Mouse (Mus musculus) stomach, embryonic 14.5 days (tissue): Measurements from ENCODE around the gene Hdlbp. TPM values are rescaled to one million over a fixed set of nuclear protein-coding genes. Genes with fewer than 3 reads are reported as not detected.
A peak's percentile ranks its signal among the peaks of the same experiment; 100 is the strongest.
"Not testable (repeated sequence)": the region's sequence is repeated elsewhere in the genome, so short reads cannot be mapped to it uniquely, and the experiment has no call there.

Experiments used
- ATAC-seq: fragments of 200-750 bp; cut with Nextera tagmentation; 2 replicates; pipeline ENCODE4 v1.8.0; 2017; ENCODE audit warnings: low read depth, moderate TSS enrichment; ENCODE audit not compliant: insufficient number of reproducible peaks, insufficient read depth, low FRiP score
- H3K27ac ChIP-seq: fragments of 300-500 bp; sonication (generic); 2 replicates; pipeline ENCODE4 v1.5.1; 2014; ENCODE audit warnings: mild to moderate bottlenecking, low read length, moderate library complexity, mixed read lengths
- H3K27me3 ChIP-seq: fragments of 300-500 bp; sonication (generic); 2 replicates; pipeline ENCODE4 v1.6.1; 2014; ENCODE audit warnings: low read length, control low read depth, mixed read lengths; ENCODE audit not compliant: control insufficient read depth, insufficient read depth
- H3K36me3 ChIP-seq: fragments of 300-500 bp; sonication (generic); 2 replicates; pipeline ENCODE4 v1.6.1; 2014; ENCODE audit warnings: mild to moderate bottlenecking, control low read depth, low read length, moderate library complexity, mixed read lengths; ENCODE audit not compliant: control insufficient read depth, insufficient read depth
- H3K4me1 ChIP-seq: fragments of 300-500 bp; sonication (generic); 2 replicates; pipeline ENCODE4 v1.6.1; 2014; ENCODE audit warnings: low read length, control low read depth, mixed read lengths; ENCODE audit not compliant: control insufficient read depth, insufficient read depth
- H3K4me2 ChIP-seq: fragments of 300-500 bp; sonication (generic); replicated peaks from 2 replicates; pipeline ENCODE4 v1.6.1; 2014; ENCODE audit warnings: low read depth, low read length, control low read depth
- H3K4me3 ChIP-seq: fragments of 300-500 bp; sonication (generic); 2 replicates; pipeline ENCODE4 v1.5.1; 2014; ENCODE audit warnings: low read depth, low read length, control low read depth
- H3K9ac ChIP-seq: fragments of 300-500 bp; sonication (generic); replicated peaks from 2 replicates; pipeline ENCODE4 v1.6.1; 2014; ENCODE audit warnings: low read depth, mild to moderate bottlenecking, control low read depth, low read length, moderate library complexity, mixed read lengths
- H3K9me3 ChIP-seq: fragments of 300-500 bp; sonication (generic); 2 replicates; pipeline ENCODE4 v1.6.1; 2016; ENCODE audit warnings: low read depth, low read length, control low read depth; ENCODE audit not compliant: control insufficient read depth
- WGBS: fragments of 180-500 bp; shearing (Covaris S2); extraction: QIAGEN DNeasy Blood & Tissue Kit; methylation state at CpG from one replicate; pipeline ENCODE4 v1.1.7; 2014; 5-methylcytosine and 5-hydroxymethylcytosine counted together
- polyA plus RNA-seq: library from polyadenylated mRNA; unstranded; fragments of >200 nt; fragmentation: Nextera tagmentation; extraction: Ambion mirVana; gene quantifications from 2 replicates; pipeline ENCODE4 v1.2.1, GENCODE M21; 2014

Hdlbp gene
- polyA plus RNA-seq, result 197 and 219 TPM in 2 replicates

DNA sequence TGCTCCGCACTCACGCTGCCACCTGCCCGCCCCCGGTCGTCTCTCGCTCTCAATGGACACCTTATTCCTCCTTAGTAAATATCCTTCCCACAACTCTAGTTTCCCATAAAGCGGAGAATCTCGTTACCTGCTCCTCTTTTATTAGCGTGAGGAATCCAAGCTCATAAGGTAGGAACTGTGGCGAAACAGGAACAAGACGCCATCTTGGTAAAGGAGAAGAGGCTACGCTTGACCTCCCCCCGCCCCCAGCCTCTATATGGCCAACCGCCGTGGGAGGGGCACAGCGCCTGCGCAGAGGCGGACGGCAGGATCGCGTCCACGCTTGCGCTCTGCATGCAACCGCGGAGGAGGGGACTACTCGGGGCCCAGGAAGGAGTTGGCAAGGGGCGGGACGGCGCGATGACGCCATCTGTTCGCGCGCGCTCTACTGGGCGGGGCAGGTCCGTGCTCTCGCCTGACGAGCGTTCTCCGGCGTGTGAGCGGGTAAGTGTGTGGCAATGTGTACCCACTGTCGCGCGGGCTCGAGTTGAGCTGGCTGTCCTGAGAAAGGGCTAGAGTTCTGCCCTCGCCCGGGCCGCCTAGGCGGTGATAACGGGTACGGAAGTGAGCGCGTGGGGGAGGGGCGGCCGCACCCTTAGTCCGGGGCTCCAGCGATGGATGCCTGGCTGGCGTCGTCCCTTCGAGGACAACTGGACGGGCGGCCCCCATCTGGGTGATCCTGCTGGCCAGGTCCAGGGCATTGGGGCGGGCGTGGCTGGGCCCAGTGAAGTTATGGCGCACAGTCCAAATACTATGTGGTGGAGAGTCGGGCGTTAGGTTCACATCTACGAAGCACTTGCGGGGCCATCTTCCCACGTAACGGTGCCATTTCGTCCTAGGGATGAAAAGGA lies at the start of gene Hdlbp:
TSS of gene Hdlbp (minus strand) at position 230 of the 890 bp plus-strand sequence.
- WGBS, result under 1% methylated on average over 74 of the region's 74 CpGs
- Histone ChIP-seq H3K27ac (peak within 1 kb of the TSS; percentile 95), H3K4me2 (peak within 1 kb of the TSS; percentile 60), H3K9me3 (no peaks in the 10 kb centered on the region), H3K4me3 (peak within 1 kb of the TSS; percentile 80), H3K9ac (peak within 1 kb of the TSS; percentile 86), H3K36me3 (no peaks in the 10 kb centered on the region), H3K4me1 (no peaks in the 10 kb centered on the region), H3K27me3 (no peaks in the 10 kb centered on the region)
- peak; percentile 94 for ATAC-seq

GRCm38 (mm10) chr1:93522325-93522724 lies 43.7 kb upstream of the Hdlbp start:
- H3K9me3 ChIP-seq, result no peaks in the 10 kb centered on the region
- no peak for ATAC-seq

DNA sequence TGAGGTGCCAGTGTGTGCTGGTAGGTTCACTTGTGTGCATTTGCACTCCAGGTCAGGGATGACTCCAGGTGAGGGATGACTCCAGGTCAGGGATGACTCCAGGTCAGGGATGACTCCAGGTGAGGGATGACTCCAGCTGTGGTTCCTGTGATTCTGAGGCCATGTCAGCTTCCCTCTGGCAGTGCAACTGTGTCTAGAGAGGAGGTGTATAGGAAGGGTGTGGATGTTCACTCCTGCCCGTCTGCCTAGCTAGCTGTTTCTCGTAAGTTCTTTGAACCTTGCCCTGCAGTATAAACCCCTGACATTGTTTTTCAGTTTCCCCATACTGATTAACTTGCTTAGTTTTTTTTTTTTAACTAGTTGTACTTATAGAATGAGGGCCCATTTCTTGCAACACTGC lies 42.9 kb upstream of the Hdlbp start:
- H3K9me3 ChIP-seq, result no peaks in the 10 kb centered on the region
- no peak overlapping the region for H3K4me2 ChIP-seq
- no peak overlapping the region for H3K4me3 ChIP-seq
- no peak overlapping the region for H3K9ac ChIP-seq
- H3K36me3 ChIP-seq, result no peaks in the 10 kb centered on the region
- no peak for ATAC-seq
- H3K27me3 ChIP-seq, result no peaks in the 10 kb centered on the region
- WGBS, result 62% methylated on average over 2 of the region's 2 CpGs
- no peak overlapping the region for H3K27ac ChIP-seq
- H3K4me1 ChIP-seq, result no peaks in the 10 kb centered on the region

More at GRCm38 (mm10) chr1:93522325-93522724, 43.7 kb upstream of the Hdlbp start:
- Histone ChIP-seq H3K9ac (no peak overlapping the region), H3K4me3 (no peak overlapping the region), H3K36me3 (no peaks in the 10 kb centered on the region), H3K4me2 (no peak overlapping the region), H3K4me1 (no peaks in the 10 kb centered on the region), H3K27ac (no peak overlapping the region), H3K27me3 (no peaks in the 10 kb centered on the region)
- WGBS, result 77% methylated on average over 1 of the region's 1 CpGs

DNA sequence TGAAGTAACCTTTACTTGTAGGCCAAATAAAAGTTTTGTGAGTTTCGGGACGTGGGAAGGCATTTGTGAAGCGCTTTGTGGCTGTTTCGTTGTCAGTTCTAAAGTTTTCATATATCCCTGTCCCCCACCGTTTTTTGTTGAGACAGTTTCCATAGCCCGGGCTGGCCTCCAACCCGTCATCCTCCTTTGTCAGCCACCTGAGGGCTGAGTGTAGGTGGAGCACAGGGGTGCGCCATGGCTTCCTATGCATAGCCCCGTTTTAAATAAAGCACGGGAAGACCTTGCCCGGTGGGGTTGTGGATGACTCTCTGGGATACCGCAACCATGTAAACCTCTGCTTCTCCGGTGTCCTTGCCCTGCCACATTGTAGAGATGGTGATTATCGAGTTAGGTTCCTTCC lies 34.6 kb upstream of the Hdlbp start:
- H3K36me3 ChIP-seq, result peaks cover 14% of the 10 kb centered on the region
- H3K9ac ChIP-seq, result no peak overlapping the region
- no peak overlapping the region for H3K4me3 ChIP-seq
- no peaks in the 10 kb centered on the region for H3K9me3 ChIP-seq
- H3K27ac ChIP-seq, result no peak overlapping the region
- peak overlapping the region; percentile 77; the same call in 1 of the 2 replicates for H3K4me2 ChIP-seq
- ATAC-seq, result no peak
- peaks cover 10% of the 10 kb centered on the region for H3K4me1 ChIP-seq
- no peaks in the 10 kb centered on the region for H3K27me3 ChIP-seq
- WGBS, result 75% methylated on average over 14 of the region's 14 CpGs

DNA sequence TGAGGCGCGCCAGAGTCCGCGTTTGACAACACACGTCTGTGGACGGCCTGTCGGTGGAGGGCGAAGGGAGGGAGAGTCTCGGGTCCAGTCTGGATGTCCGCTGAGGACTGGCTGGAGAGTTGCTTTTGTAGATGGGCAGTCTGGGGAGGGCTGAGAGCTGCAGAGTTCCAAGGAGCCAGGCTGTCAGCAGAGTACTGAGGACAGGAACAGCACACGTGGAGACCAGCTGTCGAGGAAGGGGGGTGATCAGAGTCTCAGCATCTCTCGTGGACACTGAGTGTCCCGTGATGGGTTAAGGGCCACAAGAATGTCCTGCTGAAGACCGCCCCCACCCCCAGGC lies 33.7 kb upstream of the Hdlbp start:
- Histone ChIP-seq H3K27me3 (no peaks in the 10 kb centered on the region), H3K4me3 (peak overlapping the region; percentile 67), H3K27ac (no peak overlapping the region; the same call in 1 of the 2 replicates), H3K9ac (peak overlapping the region; percentile 66), H3K4me1 (peaks cover 10% of the 10 kb centered on the region), H3K4me2 (peak overlapping the region; percentile 77), H3K9me3 (no peaks in the 10 kb centered on the region), H3K36me3 (peaks cover 21% of the 10 kb centered on the region)
- ATAC-seq, result peak; percentile 39
- 2% methylated on average over 15 of the region's 15 CpGs for WGBS

- H3K27me3 ChIP-seq, result no peaks in the 10 kb centered on the region
- peaks cover 10% of the 10 kb centered on the region for H3K4me1 ChIP-seq
- H3K4me2 ChIP-seq, result peak within 1 kb of the TSS; percentile 77
- under 1% methylated on average over 55 of the region's 71 CpGs for WGBS
- H3K9me3 ChIP-seq, result no peaks in the 10 kb centered on the region
- peaks cover 23% of the 10 kb centered on the region for H3K36me3 ChIP-seq
- H3K27ac ChIP-seq, result peak within 1 kb of the TSS; percentile 66
- peak within 1 kb of the TSS; percentile 67 for H3K4me3 ChIP-seq
- peak; percentile 99 for ATAC-seq
- H3K9ac ChIP-seq, result peak within 1 kb of the TSS; percentile 66
These were observed 33.2 kb upstream of the Hdlbp start, which contains the start of gene Farp2 for GRCm38 (mm10) chr1:93511585-93512350. TSS of gene Farp2 (plus strand) at chr1:93512079.

DNA sequence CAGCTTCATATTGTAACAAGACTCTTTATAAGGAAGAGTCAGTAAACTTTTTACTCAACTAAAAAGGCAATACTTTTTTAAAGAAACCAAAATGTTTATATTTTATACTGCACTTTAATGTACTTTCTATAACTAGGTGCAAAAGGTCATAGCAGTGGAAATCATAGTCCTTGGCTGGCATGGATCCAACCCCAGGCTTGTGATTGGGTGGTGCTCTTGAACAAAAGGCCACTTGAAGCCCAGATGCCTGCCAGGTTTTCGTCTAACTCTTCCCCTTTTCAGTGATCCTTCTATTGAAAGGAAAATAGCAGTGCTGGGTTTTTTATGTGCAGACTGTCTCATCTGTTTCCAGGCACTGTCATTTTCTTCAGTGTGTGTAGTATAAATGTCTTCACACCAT lies 30.0 kb upstream of the Hdlbp start:
- not testable (repeated sequence) for ATAC-seq

GRCm38 (mm10) chr1:93506944-93507676 lies 28.5 kb upstream of the Hdlbp start:
- no peak overlapping the region for H3K9ac ChIP-seq
- ATAC-seq, result no peak
- peaks cover 58% of the 10 kb centered on the region for H3K36me3 ChIP-seq
- H3K4me1 ChIP-seq, result peaks cover 3% of the 10 kb centered on the region
- no peak overlapping the region for H3K4me2 ChIP-seq
- H3K27me3 ChIP-seq, result no peaks in the 10 kb centered on the region
- H3K27ac ChIP-seq, result no peak overlapping the region
- 55% methylated on average over 10 of the region's 10 CpGs for WGBS
- no peaks in the 10 kb centered on the region for H3K9me3 ChIP-seq
- no peak overlapping the region for H3K4me3 ChIP-seq

More for the DNA sequence above, 30.0 kb upstream of the Hdlbp start:
- peaks cover 50% of the 10 kb centered on the region for H3K36me3 ChIP-seq
- H3K9ac ChIP-seq, H3K27ac ChIP-seq, H3K27me3 ChIP-seq, H3K9me3 ChIP-seq, H3K4me1 ChIP-seq, H3K4me3 ChIP-seq, H3K4me2 ChIP-seq: not testable (repeated sequence)
- 42% methylated on average over 1 of the region's 1 CpGs for WGBS
